Mouse (Mus musculus): ENCODE data around the gene Igflr1.

The Igflr1 gene

GRCm38 (mm10) chr7:30588676-30589434 is 23.6 kb downstream of the Igflr1 start, which contains the start of gene Kmt2b:
TSS of gene Kmt2b (minus strand) at chr7:30588726.
- DNase-seq (ENCODE audit: low read depth) = peak; percentile 82

GRCm38 (mm10) chr7:30589435-30590301 is 24.4 kb downstream of the Igflr1 start:
- peak; percentile 84 for DNase-seq (ENCODE audit: low read depth)

- no peak for DNase-seq (ENCODE audit: low read depth)
Measured at GRCm38 (mm10) chr7:30590927-30591604, 25.8 kb downstream of the Igflr1 start.

GRCm38 (mm10) chr7:30591605-30591951 is 26.4 kb downstream of the Igflr1 start:
- DNase-seq (ENCODE audit: low read depth) = no peak

GRCm38 (mm10) chr7:30592772-30593423 is 27.7 kb downstream of the Igflr1 start:
- no peak for DNase-seq (ENCODE audit: low read depth)

- DNase-seq (ENCODE audit: low read depth) = no peak
Measured at GRCm38 (mm10) chr7:30593579-30594509, 28.6 kb downstream of the Igflr1 start.

- no peak for DNase-seq (ENCODE audit: low read depth)
Measured at GRCm38 (mm10) chr7:30594510-30595024, 29.3 kb downstream of the Igflr1 start.

- DNase-seq (ENCODE audit: low read depth) = no peak
Measured at GRCm38 (mm10) chr7:30596093-30596492, 30.9 kb downstream of the Igflr1 start.

- no peak for DNase-seq (ENCODE audit: low read depth)
Measured at GRCm38 (mm10) chr7:30596811-30597210, 31.6 kb downstream of the Igflr1 start.

- DNase-seq (ENCODE audit: low read depth) = no peak
Measured at GRCm38 (mm10) chr7:30598786-30599185, 33.6 kb downstream of the Igflr1 start, which contains the start of gene Zbtb32. TSS of gene Zbtb32 (minus strand) at chr7:30598909.

GRCm38 (mm10) chr7:30599933-30600353 is 34.7 kb downstream of the Igflr1 start:
- peak; percentile 73 for DNase-seq (ENCODE audit: low read depth)

- no peak for DNase-seq (ENCODE audit: low read depth)
Measured at GRCm38 (mm10) chr7:30600651-30601050, 35.4 kb downstream of the Igflr1 start.

- no peak for DNase-seq (ENCODE audit: low read depth)
Measured at GRCm38 (mm10) chr7:30602583-30602982, 37.4 kb downstream of the Igflr1 start.

GRCm38 (mm10) chr7:30604424-30604823 is 39.2 kb downstream of the Igflr1 start:
- no peak for DNase-seq (ENCODE audit: low read depth)

- no peak for DNase-seq (ENCODE audit: low read depth)
Measured at GRCm38 (mm10) chr7:30604944-30605343, 39.7 kb downstream of the Igflr1 start.

GRCm38 (mm10) chr7:30607706-30608309 is 42.6 kb downstream of the Igflr1 start:
- DNase-seq (ENCODE audit: low read depth) = peak; percentile 57

- no peak for DNase-seq (ENCODE audit: low read depth)
Measured at GRCm38 (mm10) chr7:30608476-30608875, 43.2 kb downstream of the Igflr1 start.

GRCm38 (mm10) chr7:30610043-30610442 is 44.8 kb downstream of the Igflr1 start:
- no peak for DNase-seq (ENCODE audit: low read depth)

- DNase-seq (ENCODE audit: low read depth) = no peak
Measured at GRCm38 (mm10) chr7:30612654-30613402, 47.6 kb downstream of the Igflr1 start, which contains the start of gene Upk1a. TSS of gene Upk1a (minus strand) at chr7:30612847.
